Mouse (Mus musculus): Measurements from ENCODE around the gene Dusp12.
A peak's percentile ranks its signal among the peaks of the same experiment; 100 is the strongest.

The Dusp12 gene

GRCm38 (mm10) chr1:170861671-170862434 is 23.5 kb downstream of the Dusp12 start:
- no peak for DNase-seq

- no peak for DNase-seq
These were observed 26.5 kb downstream of the Dusp12 start for GRCm38 (mm10) chr1:170858872-170859271.

GRCm38 (mm10) chr1:170857369-170857768 is 28.0 kb downstream of the Dusp12 start:
- peak; percentile 23 for DNase-seq

GRCm38 (mm10) chr1:170855056-170855760 is 30.1 kb downstream of the Dusp12 start:
- DNase-seq: no peak

GRCm38 (mm10) chr1:170853604-170854003 is 31.7 kb downstream of the Dusp12 start:
- no peak for DNase-seq

GRCm38 (mm10) chr1:170850637-170851624 is 34.4 kb downstream of the Dusp12 start:
- DNase-seq: no peak

GRCm38 (mm10) chr1:170850007-170850406 is 35.3 kb downstream of the Dusp12 start:
- DNase-seq: no peak

- DNase-seq: no peak
These were observed 39.7 kb downstream of the Dusp12 start for GRCm38 (mm10) chr1:170845448-170846307.

- no peak for DNase-seq
These were observed 41.0 kb downstream of the Dusp12 start for GRCm38 (mm10) chr1:170844380-170844779.

- no peak for DNase-seq
These were observed 45.7 kb downstream of the Dusp12 start for GRCm38 (mm10) chr1:170839685-170840084.

GRCm38 (mm10) chr1:170834756-170835155 is 50.6 kb downstream of the Dusp12 start:
- DNase-seq: peak; percentile 19

- no peak for DNase-seq
These were observed 55.6 kb downstream of the Dusp12 start for GRCm38 (mm10) chr1:170829781-170830180.

GRCm38 (mm10) chr1:170829344-170829743 is 56.0 kb downstream of the Dusp12 start:
- DNase-seq: no peak

All from cerebellum, adult 11-12 months (tissue).